ENCODE assay signal across 14 mouse cellular contexts in genomic region chr3:69912859-69913258, GRCm38 (mm10). TPM values are rescaled to one million over a fixed set of nuclear protein-coding genes. Genes with fewer than 3 reads are reported as not detected.
DNase-seq lines count a peak whose midpoint lies in the region; ATAC-seq and TF ChIP-seq lines count a peak whose summit lies in the region.
"Had no signal": no experiment of that assay in that cellular context is flagged by ENCODE, and none has a peak within 500 bp of the region (broad histone marks: within the 10 kb centered on the region; RNA-seq: fewer than 3 reads in every experiment).

No protein-coding gene starts in this region.

- TF ChIP-seq CTCF in heart, postnatal 0 days (IDR thresholded peaks at IDR 0.05; ENCODE audit: low read depth) = no peak

- no peak overlapping the region for H3K9ac ChIP-seq in hindbrain, embryonic 14.5 days
- no peak overlapping the region for H3K9ac ChIP-seq in midbrain, embryonic 14.5 days (replicated peaks; ENCODE audit: low read length)
- H3K9ac ChIP-seq in heart, postnatal 0 days (replicated peaks; ENCODE audit: low read depth, low read length) = no peak overlapping the region
- H3K9ac ChIP-seq in neural tube, embryonic 15.5 days (replicated peaks) = no peak overlapping the region
- H3K9ac ChIP-seq: hindbrain, embryonic 15.5 days; neural tube, embryonic 12.5 days had no signal

- no peak overlapping the region for H3K4me2 ChIP-seq in hindbrain, embryonic 14.5 days (replicated peaks)
- no peak overlapping the region for H3K4me2 ChIP-seq in midbrain, embryonic 14.5 days (ENCODE audit: low read length)
- H3K4me2 ChIP-seq in heart, postnatal 0 days (ENCODE audit: low read depth, low read length) = peak overlapping the region; percentile 44
- peak overlapping the region; percentile 15; the same call in 1 of the 2 replicates for H3K4me2 ChIP-seq in neural tube, embryonic 15.5 days
- H3K4me2 ChIP-seq: hindbrain, embryonic 15.5 days; neural tube, embryonic 12.5 days had no signal

- H3K36me3 ChIP-seq in hindbrain, embryonic 10.5 days = no peaks in the 10 kb centered on the region
- no peaks in the 10 kb centered on the region for H3K36me3 ChIP-seq in hindbrain, embryonic 14.5 days (replicated peaks; ENCODE audit: control insufficient read depth, insufficient read depth)
- no peaks in the 10 kb centered on the region for H3K36me3 ChIP-seq in midbrain, embryonic 14.5 days (ENCODE audit: control insufficient read depth, insufficient read depth, low read length)
- no peaks in the 10 kb centered on the region for H3K36me3 ChIP-seq in midbrain, embryonic 10.5 days
- no peaks in the 10 kb centered on the region for H3K36me3 ChIP-seq in heart, postnatal 0 days (replicated peaks; ENCODE audit: control insufficient read depth, insufficient read depth, low read length)
- no peaks in the 10 kb centered on the region for H3K36me3 ChIP-seq in neural tube, embryonic 15.5 days
- H3K36me3 ChIP-seq: hindbrain, embryonic 15.5 days; neural tube, embryonic 12.5 days had no signal

- 0 out of 2 replicates have a peak overlapping the region, but pooled peaks have one; percentile 12 for H3K27ac ChIP-seq in hindbrain, embryonic 10.5 days
- H3K27ac ChIP-seq in hindbrain, embryonic 14.5 days = no peak overlapping the region
- H3K27ac ChIP-seq in midbrain, embryonic 14.5 days (replicated peaks; ENCODE audit: low read depth, low read length) = no peak overlapping the region
- no peak overlapping the region for H3K27ac ChIP-seq in midbrain, embryonic 10.5 days (replicated peaks)
- H3K27ac ChIP-seq in heart, postnatal 0 days (ENCODE audit: low read depth) = no peak overlapping the region
- H3K27ac ChIP-seq in neural tube, embryonic 15.5 days (replicated peaks) = no peak overlapping the region
- H3K27ac ChIP-seq: hindbrain, embryonic 15.5 days; neural tube, embryonic 12.5 days had no signal

- H3K4me1 ChIP-seq in hindbrain, embryonic 10.5 days (replicated peaks) = peaks cover 5% of the 10 kb centered on the region; the same call in 1 of the 2 replicates
- no peaks in the 10 kb centered on the region for H3K4me1 ChIP-seq in hindbrain, embryonic 14.5 days (replicated peaks; ENCODE audit: control insufficient read depth, insufficient read depth, low read length)
- H3K4me1 ChIP-seq in midbrain, embryonic 14.5 days (ENCODE audit: control insufficient read depth, insufficient read depth, low read length) = no peaks in the 10 kb centered on the region
- H3K4me1 ChIP-seq in midbrain, embryonic 10.5 days = peaks cover 5% of the 10 kb centered on the region
- H3K4me1 ChIP-seq in heart, postnatal 0 days (ENCODE audit: control insufficient read depth, insufficient read depth) = no peaks in the 10 kb centered on the region
- no peaks in the 10 kb centered on the region for H3K4me1 ChIP-seq in neural tube, embryonic 15.5 days
- H3K4me1 ChIP-seq: hindbrain, embryonic 15.5 days; neural tube, embryonic 12.5 days had no signal

- no peaks in the 10 kb centered on the region for H3K9me3 ChIP-seq in hindbrain, embryonic 10.5 days
- H3K9me3 ChIP-seq in hindbrain, embryonic 14.5 days (ENCODE audit: control insufficient read depth, low read length) = no peaks in the 10 kb centered on the region
- no peaks in the 10 kb centered on the region for H3K9me3 ChIP-seq in midbrain, embryonic 14.5 days (ENCODE audit: control insufficient read depth, low read length)
- H3K9me3 ChIP-seq in midbrain, embryonic 10.5 days (replicated peaks) = no peaks in the 10 kb centered on the region
- H3K9me3 ChIP-seq in heart, postnatal 0 days (replicated peaks; ENCODE audit: control insufficient read depth, low read length) = no peaks in the 10 kb centered on the region
- no peaks in the 10 kb centered on the region for H3K9me3 ChIP-seq in neural tube, embryonic 15.5 days (replicated peaks)
- H3K9me3 ChIP-seq: hindbrain, embryonic 15.5 days; neural tube, embryonic 12.5 days had no signal

- no peaks in the 10 kb centered on the region for H3K27me3 ChIP-seq in hindbrain, embryonic 10.5 days (ENCODE audit: insufficient read depth, poor library complexity, severe bottlenecking)
- H3K27me3 ChIP-seq in hindbrain, embryonic 14.5 days (ENCODE audit: control insufficient read depth, insufficient read depth, low read length) = no peaks in the 10 kb centered on the region
- H3K27me3 ChIP-seq in midbrain, embryonic 14.5 days (ENCODE audit: control insufficient read depth, insufficient read depth, low read length) = no peaks in the 10 kb centered on the region
- no peaks in the 10 kb centered on the region for H3K27me3 ChIP-seq in midbrain, embryonic 10.5 days (ENCODE audit: low read depth, poor library complexity, severe bottlenecking)
- H3K27me3 ChIP-seq in heart, postnatal 0 days (ENCODE audit: control insufficient read depth, insufficient read depth, low read length) = no peaks in the 10 kb centered on the region
- H3K27me3 ChIP-seq in neural tube, embryonic 15.5 days (replicated peaks) = no peaks in the 10 kb centered on the region
- H3K27me3 ChIP-seq: CH12.LX; hindbrain, embryonic 15.5 days; neural tube, embryonic 12.5 days had no signal

- WGBS in hindbrain, embryonic 10.5 days = 39% methylated on average over 14 of the region's 14 CpGs
- 44% methylated on average over 14 of the region's 14 CpGs for WGBS in hindbrain, embryonic 14.5 days
- WGBS in midbrain, embryonic 14.5 days = 14% methylated on average over 14 of the region's 14 CpGs
- WGBS in midbrain, embryonic 10.5 days = 34% methylated on average over 14 of the region's 14 CpGs
- 25% methylated on average over 14 of the region's 14 CpGs for WGBS in heart, postnatal 0 days
- 47% methylated on average over 14 of the region's 14 CpGs for WGBS in neural tube, embryonic 15.5 days

- no peak for DNase-seq in hindbrain, embryonic 10.5 days (ENCODE audit: low spot score)
- no peak for DNase-seq in hindbrain, embryonic 14.5 days (ENCODE audit: low spot score)
- DNase-seq in midbrain, embryonic 14.5 days = peak; percentile 27
- DNase-seq in midbrain, embryonic 10.5 days (ENCODE audit: low spot score) = no peak
- DNase-seq in heart, postnatal 0 days (ENCODE audit: low spot score) = no peak
- DNase-seq in frontal cortex, postnatal 25 days (ENCODE audit: low spot score in 2 of 2) = no peak
- DNase-seq: lung, postnatal 36 days; thymus, postnatal 4 days had no signal

- TF ChIP-seq EP300 in heart, postnatal 0 days (IDR thresholded peaks at IDR 0.05; ENCODE audit: low read depth) = no peak

- H3K4me3 ChIP-seq in hindbrain, embryonic 10.5 days = no peak overlapping the region
- no peak overlapping the region for H3K4me3 ChIP-seq in hindbrain, embryonic 14.5 days (replicated peaks; ENCODE audit: low read length)
- no peak overlapping the region for H3K4me3 ChIP-seq in midbrain, embryonic 14.5 days (replicated peaks; ENCODE audit: low read depth, low read length)
- H3K4me3 ChIP-seq in midbrain, embryonic 10.5 days = no peak overlapping the region
- H3K4me3 ChIP-seq in heart, postnatal 0 days (ENCODE audit: low read depth, low read length) = peak overlapping the region; percentile 11; the same call in 1 of the 2 replicates
- no peak overlapping the region for H3K4me3 ChIP-seq in neural tube, embryonic 15.5 days (replicated peaks)
- H3K4me3 ChIP-seq: hindbrain, embryonic 15.5 days; neural tube, embryonic 12.5 days had no signal

- no peak for ATAC-seq in hindbrain, embryonic 14.5 days (ENCODE audit: low FRiP score)
- ATAC-seq in midbrain, embryonic 14.5 days (ENCODE audit: low FRiP score, low TSS enrichment) = no peak
- peak; percentile 20; the same call in 1 of the 2 replicates for ATAC-seq in heart, postnatal 0 days (ENCODE audit: insufficient read depth, low read depth)
- no peak for ATAC-seq in neural tube, embryonic 15.5 days (ENCODE audit: low FRiP score)
- ATAC-seq in erythroblast, adult 5-6 weeks (replicated peaks; ENCODE audit: low FRiP score, poor library complexity, severe bottlenecking) = no peak

RNA-seq across cellular contexts. Expression of gene Sptssb, which starts 53.1 kb away (rescaled TPM):
- polyA plus RNA-seq in hindbrain, embryonic 10.5 days (2016; fragmentation: Nextera tagmentation; extraction: Ambion mirVana) = 0.12 and 0.25 TPM in 2 replicates
- polyA plus RNA-seq in hindbrain, embryonic 14.5 days (2014; fragmentation: Nextera tagmentation; extraction: Ambion mirVana) = 0.37 and 0.67 TPM in 2 replicates
- polyA plus RNA-seq in midbrain, embryonic 14.5 days (2014; fragmentation: Nextera tagmentation; extraction: Ambion mirVana) = 0.38 and 0.39 TPM in 2 replicates
- 0.10 and 0.15 TPM in 2 replicates for polyA plus RNA-seq in midbrain, embryonic 10.5 days (2016; fragmentation: Nextera tagmentation; extraction: Ambion mirVana)
- total RNA-seq in heart, postnatal 0 days (2014; rRNA removed; ENCODE audit: low replicate concordance) = 28.7 TPM in 1 of 2 replicates, not detected in the other
- 0.15 TPM in 1 of 2 replicates, not detected in the other for polyA plus RNA-seq in heart, postnatal 0 days (2015; fragmentation: Nextera tagmentation; extraction: Ambion mirVana)
- polyA plus RNA-seq in neural tube, embryonic 15.5 days (2015; fragmentation: Nextera tagmentation; extraction: Ambion mirVana) = 1.8 and 12.7 TPM in 2 replicates
- total RNA-seq in erythroblast, adult 5-6 weeks (2015; ENCODE audit: low replicate concordance) = not detected in 2 replicates
- total RNA-seq in erythroblast, adult 5-6 weeks (2017; ENCODE audit: low replicate concordance) = not detected in 2 replicates
- total RNA-seq: CH12.LX had no signal
- polyA plus RNA-seq: spleen, adult 2 months had no signal

Comparison
In these comparisons a context has a peak if more than half of its experiments do, and no peak if none do; other contexts are left out.
1. H3K4me2 ChIP-seq: peak in heart, postnatal 0 days (single experiment) and neural tube, embryonic 15.5 days (single experiment); none in hindbrain, embryonic 14.5 days (single experiment) and midbrain, embryonic 14.5 days (single experiment).